Comparison of ENCODE assay signal across 8 mouse cellular contexts in the genomic region with DNA sequence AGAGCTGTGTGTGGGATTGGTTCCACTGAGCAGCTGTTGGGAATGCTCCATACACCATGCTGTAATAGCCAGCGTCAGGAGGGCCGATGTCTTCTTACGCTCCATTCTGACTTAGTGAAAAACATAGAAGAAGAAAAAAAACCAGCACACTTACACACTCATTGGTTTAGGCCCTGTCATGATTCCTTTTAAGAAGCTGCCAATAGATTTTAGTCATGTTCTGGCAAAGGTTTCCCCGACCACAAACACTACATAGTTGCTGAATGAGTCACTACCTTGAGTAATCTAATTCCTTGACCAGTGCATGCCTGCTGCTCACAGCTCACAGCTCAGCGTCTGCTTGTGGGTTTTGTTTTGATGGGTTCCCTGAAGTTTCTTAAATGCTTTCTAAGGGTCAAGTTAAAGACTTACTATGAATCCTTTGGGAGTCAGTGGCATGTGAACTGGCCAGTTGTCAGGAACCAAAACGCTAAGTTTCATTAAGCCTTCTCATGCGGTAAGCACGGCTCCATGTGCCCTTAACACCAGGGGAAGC. TPM values are rescaled to one million over a fixed set of nuclear protein-coding genes. Genes with fewer than 3 reads are reported as not detected.
A peak's percentile ranks its signal among the peaks of the same experiment; 100 is the strongest.
DNase-seq lines count a peak whose midpoint lies in the region; ATAC-seq and TF ChIP-seq lines count a peak whose summit lies in the region.

No protein-coding gene starts in this region.

- H3K27me3 ChIP-seq in limb, embryonic 14.5 days (ENCODE audit: control insufficient read depth, insufficient read depth, low read length), result no peaks in the 10 kb centered on the region

- 11% methylated on average over 8 of the region's 8 CpGs for WGBS in limb, embryonic 14.5 days

- peak overlapping the region; percentile 34 for H3K27ac ChIP-seq in limb, embryonic 14.5 days (replicated peaks; ENCODE audit: low read depth, low read length)

- H3K9me3 ChIP-seq in limb, embryonic 14.5 days (ENCODE audit: control insufficient read depth, low read length), result no peaks in the 10 kb centered on the region

- H3K36me3 ChIP-seq in limb, embryonic 14.5 days (ENCODE audit: control insufficient read depth, insufficient read depth, low read length), result no peaks in the 10 kb centered on the region

- peak overlapping the region; percentile 13 for H3K4me2 ChIP-seq in limb, embryonic 14.5 days (replicated peaks; ENCODE audit: low read depth, low read length, severe bottlenecking)

- H3K9ac ChIP-seq in limb, embryonic 14.5 days (ENCODE audit: low read depth, low read length, severe bottlenecking), result no peak overlapping the region

- peak; percentile 27 for DNase-seq in urinary bladder, postnatal 25 days (ENCODE audit: low spot score)
- DNase-seq in urinary bladder, adult 2 months (ENCODE audit: low spot score), result no peak
- peak; percentile 99 for DNase-seq in fibroblast of lung, adult 2 months (ENCODE audit: low read depth)
- peak; percentile 67 to 68 for DNase-seq in heart, postnatal 10 days
- peak; percentile 95 for DNase-seq in limb, embryonic 14.5 days (ENCODE audit: low spot score)
- DNase-seq in urinary bladder, postnatal 36 days (ENCODE audit: low spot score in 2 of 2), result peak; percentile 51
- DNase-seq in spleen, adult 18-20 months, result no peak
- DNase-seq in left cerebral cortex, postnatal 4 days, result no peak

- intact Hi-C loops in heart, postnatal 10 days (cut with DNase I), result no loop called here
- intact Hi-C loops in left cerebral cortex, postnatal 4 days (cut with DNase I), result no loop called here

- ATAC-seq in limb, embryonic 14.5 days (ENCODE audit: low FRiP score, low read depth), result peak; percentile 91

- H3K4me1 ChIP-seq in limb, embryonic 14.5 days (ENCODE audit: control insufficient read depth, insufficient read depth, low read length), result peaks cover 42% of the 10 kb centered on the region

- no peak overlapping the region for H3K4me3 ChIP-seq in limb, embryonic 14.5 days (replicated peaks; ENCODE audit: low read length)

- TF ChIP-seq POLR2A in limb, embryonic 14.5 days (IDR thresholded peaks at IDR 0.05; ENCODE audit: borderline replicate concordance, extremely low read depth, insufficient read depth, insufficient read length), result no peak

RNA-seq across cellular contexts. Expression of gene Bach2, which starts 58.8 kb away (rescaled TPM):
- polyA plus RNA-seq in urinary bladder, adult 2 months (2012; rRNA removed), result 2.3 and 2.6 TPM in 2 replicates
- 10 to 100 TPM; 16.8 to 17.9 TPM for total RNA-seq in heart, postnatal 10 days (2021)
- 6.0 and 7.5 TPM in 2 replicates for polyA plus RNA-seq in limb, embryonic 14.5 days (2012; rRNA removed)
- 9.6 and 11.0 TPM in 2 replicates for polyA plus RNA-seq in limb, embryonic 14.5 days (2014; fragmentation: Nextera tagmentation; extraction: Ambion mirVana)
- total RNA-seq in left cerebral cortex, postnatal 4 days (2021), result 100 to 1,000 TPM in 1 of 2 experiments, 10 to 100 TPM in 1; 92.7 to 105 TPM

Comparison
In these comparisons a context has a peak if more than half of its experiments do, and no peak if none do; other contexts are left out.
1. DNase-seq: peak in urinary bladder, postnatal 25 days (single experiment), fibroblast of lung, adult 2 months (single experiment), heart, postnatal 10 days (2 of 2), limb, embryonic 14.5 days (single experiment) and urinary bladder, postnatal 36 days (2 of 2); none in urinary bladder, adult 2 months (single experiment), spleen, adult 18-20 months (0 of 2) and left cerebral cortex, postnatal 4 days (single experiment).
2. RNA of gene Bach2, which starts 58.8 kb away (total RNA-seq): 92.7 to 105 TPM in left cerebral cortex, postnatal 4 days; 16.8 to 17.9 TPM in heart, postnatal 10 days; every median in the first group is over 4 times any median in the second.